Mouse (Mus musculus) cerebellum, adult 2 months (tissue): ENCODE data around the gene Stab1. TPM values are rescaled to one million over a fixed set of nuclear protein-coding genes. Genes with fewer than 3 reads are reported as not detected.

Experiments
- DNase-seq, 2 experiments: peaks; one replicate each; pipeline ENCODE4 v3.0.0; 2021
- H3K27ac ChIP-seq: fragments of 200-500 bp; 2 replicates; pipeline ENCODE4 v1.5.1; 2012; ENCODE audit warnings: low read length, control low read depth, inconsistent platforms; ENCODE audit not compliant: insufficient read depth
- H3K27me3 ChIP-seq: fragments of 200-500 bp; 2 replicates; pipeline ENCODE4 v1.6.1; 2012; ENCODE audit warnings: inconsistent platforms, mild to moderate bottlenecking, low read length, moderate library complexity; ENCODE audit not compliant: control insufficient read depth, insufficient read depth
- H3K4me1 ChIP-seq: fragments of 200-500 bp; 2 replicates; pipeline ENCODE4 v1.6.1; 2011; ENCODE audit warnings: low read length; ENCODE audit not compliant: control insufficient read depth, insufficient read depth
- H3K4me3 ChIP-seq: fragments of 200-500 bp; replicated peaks from 2 replicates; pipeline ENCODE3; 2011; ENCODE audit warnings: mild to moderate bottlenecking, low read depth, low read length, control low read depth; ENCODE audit not compliant: insufficient read depth
- CTCF ChIP-seq: fragments of 200-500 bp; IDR thresholded peaks from 2 replicates; pipeline ENCODE4 v1.5.1; 2011; ENCODE audit warnings: low read depth, mild to moderate bottlenecking, control low read depth, low read length, moderate library complexity, borderline replicate concordance; ENCODE audit not compliant: insufficient read depth
- POLR2A ChIP-seq: fragments of 200-500 bp; IDR thresholded peaks from 2 replicates; pipeline ENCODE4 v1.6.1; 2011; ENCODE audit warnings: low read length, control low read depth, borderline replicate concordance; ENCODE audit not compliant: insufficient read depth
- WGBS: fragments of 180-500 bp; shearing (Covaris S2); methylation state at CpG from one replicate; pipeline ENCODE4 v1.1.7; 2018; 5-methylcytosine and 5-hydroxymethylcytosine counted together
- polyA plus RNA-seq: library from polyadenylated mRNA; depleted of rRNA; stranded (reverse); fragments of >200 nt; gene quantifications from 2 replicates; pipeline ENCODE4 v1.2.3, GENCODE M21; 2012

Stab1 gene
- polyA plus RNA-seq, 1 experiment, result 8.6 TPM

- no peak for TF ChIP-seq POLR2A
- no peak for TF ChIP-seq CTCF
- Histone ChIP-seq H3K4me1 (no peaks in the 10 kb centered on the region; the same call in 1 of the 2 replicates), H3K4me3 (no peak overlapping the region), H3K27me3 (no peaks in the 10 kb centered on the region), H3K27ac (no peak overlapping the region)
- WGBS, result 91% methylated on average over 4 of the region's 4 CpGs
- DNase-seq, result no peak
These were observed 40.7 kb upstream of the Stab1 start for GRCm38 (mm10) chr14:31209133-31209557.

GRCm38 (mm10) chr14:31208084-31208483, 39.6 kb upstream of the Stab1 start, which contains the start of gene Tnnc1:
Gene Tnnc1 (plus strand): TSS chr14:31208312.
- no peak for TF ChIP-seq CTCF
- no peak for TF ChIP-seq POLR2A
- 56% methylated on average over 2 of the region's 2 CpGs for WGBS

GRCm38 (mm10) chr14:31207070-31207830, 38.8 kb upstream of the Stab1 start:
- no peaks in the 10 kb centered on the region; the same call in 1 of the 2 replicates for H3K4me1 ChIP-seq
- no peaks in the 10 kb centered on the region for H3K27me3 ChIP-seq
- peak overlapping the region; percentile 72 for H3K27ac ChIP-seq
- TF ChIP-seq POLR2A (no peak), CTCF (no peak)
- DNase-seq, result peak in 1 of 2 experiments; percentile 40
- WGBS, result 44% methylated on average over 13 of the region's 13 CpGs
- H3K4me3 ChIP-seq, result peak overlapping the region; percentile 83

More at GRCm38 (mm10) chr14:31208084-31208483, 39.6 kb upstream of the Stab1 start, which contains the start of gene Tnnc1:
- no peak for DNase-seq
- Histone ChIP-seq H3K27me3 (no peaks in the 10 kb centered on the region), H3K4me3 (peak within 1 kb of the TSS; percentile 83), H3K4me1 (no peaks in the 10 kb centered on the region; the same call in 1 of the 2 replicates), H3K27ac (peak within 1 kb of the TSS; percentile 72)

- Histone ChIP-seq H3K4me1 (no peaks in the 10 kb centered on the region; the same call in 1 of the 2 replicates), H3K4me3 (peak overlapping the region; percentile 83), H3K27me3 (no peaks in the 10 kb centered on the region), H3K27ac (peak overlapping the region; percentile 72)
- WGBS, result under 1% methylated on average over 46 of the region's 48 CpGs
- peak; percentile 96 for DNase-seq
- TF ChIP-seq CTCF, result no peak
- TF ChIP-seq POLR2A, result peak; percentile 94
These were observed 38.1 kb upstream of the Stab1 start for GRCm38 (mm10) chr14:31206472-31206981.

DNA sequence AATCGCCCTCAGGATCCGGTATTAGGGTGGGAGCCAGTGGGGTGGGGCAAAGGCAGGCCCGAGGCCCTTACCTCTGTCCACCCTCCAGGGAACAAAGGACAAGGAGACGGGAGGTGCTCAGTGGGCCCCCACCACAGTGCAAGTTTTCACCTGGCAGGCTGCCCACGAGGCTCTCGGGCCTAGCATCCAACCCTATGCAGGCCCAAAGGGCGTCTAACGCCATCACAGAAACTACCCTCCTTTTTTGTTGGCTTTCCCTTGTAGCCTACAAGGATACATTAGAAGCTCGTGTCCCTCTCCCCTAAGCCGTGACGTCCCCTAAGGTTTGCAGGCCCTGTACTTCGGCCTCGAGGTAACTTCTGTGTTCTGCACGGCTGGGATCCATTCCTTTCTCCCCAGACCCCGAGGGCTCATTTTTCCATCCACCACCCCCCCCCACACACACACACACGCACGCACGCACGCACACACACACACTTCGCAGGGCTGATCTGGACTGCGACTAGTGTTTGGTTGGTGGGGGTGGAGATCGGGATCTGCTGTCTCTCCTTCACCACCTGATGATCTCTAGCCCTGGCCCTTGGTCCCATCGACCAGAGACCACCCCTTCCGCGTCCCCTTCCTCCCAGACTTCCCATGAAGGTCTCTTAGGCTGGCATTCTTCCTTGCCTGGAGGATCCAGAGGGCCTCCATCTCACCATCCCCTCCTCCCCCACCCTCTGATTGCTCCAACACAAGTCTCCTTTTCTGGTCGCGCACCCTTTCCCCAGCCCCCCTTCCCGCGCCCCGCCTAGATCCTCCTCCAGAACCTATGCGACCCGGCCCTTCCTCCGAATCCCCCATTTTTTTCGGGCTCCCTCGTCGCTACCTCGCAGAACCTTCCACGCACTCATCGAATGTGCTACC, 37.4 kb upstream of the Stab1 start:
- 0 out of 2 replicates have a peak, but pooled peaks have one; percentile 27 for TF ChIP-seq POLR2A
- no peak for TF ChIP-seq CTCF
- H3K27me3 ChIP-seq, result no peaks in the 10 kb centered on the region
- under 1% methylated on average over 39 of the region's 39 CpGs for WGBS

GRCm38 (mm10) chr14:31205244-31205561, 36.8 kb upstream of the Stab1 start:
- 3% methylated on average over 8 of the region's 8 CpGs for WGBS
- Histone ChIP-seq H3K4me3 (peak overlapping the region; percentile 83), H3K27me3 (no peaks in the 10 kb centered on the region), H3K4me1 (no peaks in the 10 kb centered on the region; the same call in 1 of the 2 replicates), H3K27ac (peak overlapping the region; percentile 60; the same call in 1 of the 2 replicates)
- TF ChIP-seq POLR2A, result no peak
- no peak for TF ChIP-seq CTCF
- DNase-seq, result peak in 1 of 2 experiments; percentile 47

More for the DNA sequence above, 37.4 kb upstream of the Stab1 start:
- Histone ChIP-seq H3K4me1 (no peaks in the 10 kb centered on the region; the same call in 1 of the 2 replicates), H3K27ac (peak overlapping the region; percentile 60), H3K4me3 (peak overlapping the region; percentile 83)
- DNase-seq, result peak; percentile 60 to 74

GRCm38 (mm10) chr14:31204844-31205243, 36.4 kb upstream of the Stab1 start:
- no peak for DNase-seq
- peak overlapping the region; percentile 83 for H3K4me3 ChIP-seq
- 0 out of 2 replicates have a peak overlapping the region, but pooled peaks have one; percentile 60 for H3K27ac ChIP-seq
- H3K27me3 ChIP-seq, result no peaks in the 10 kb centered on the region
- TF ChIP-seq CTCF, result no peak
- no peak for TF ChIP-seq POLR2A
- no peaks in the 10 kb centered on the region; the same call in 1 of the 2 replicates for H3K4me1 ChIP-seq
- WGBS, result 32% methylated on average over 4 of the region's 4 CpGs
